Mouse (Mus musculus) kidney, embryonic 16.5 days (tissue): ENCODE results near the gene Robo3. TPM values are rescaled to one million over a fixed set of nuclear protein-coding genes. Genes with fewer than 3 reads are reported as not detected.

Experiments
- ATAC-seq: fragments of 200-750 bp; cut with Nextera tagmentation; 2 replicates; pipeline ENCODE4 v1.8.0; 2017; ENCODE audit warnings: moderate TSS enrichment; ENCODE audit not compliant: low FRiP score, low TSS enrichment
- H3K27ac ChIP-seq: fragments of 300-500 bp; sonication (generic); 2 replicates; pipeline ENCODE4 v1.5.1; 2014; ENCODE audit warnings: low read length
- H3K27me3 ChIP-seq: fragments of 300-500 bp; sonication (generic); 2 replicates; pipeline ENCODE4 v1.6.1; 2014; ENCODE audit warnings: low read length, control low read depth, mixed read lengths; ENCODE audit not compliant: insufficient read depth
- H3K36me3 ChIP-seq: fragments of 300-500 bp; sonication (generic); 2 replicates; pipeline ENCODE4 v1.6.1; 2014; ENCODE audit warnings: low read length, control low read depth, mixed read lengths; ENCODE audit not compliant: insufficient read depth
- H3K4me1 ChIP-seq: fragments of 300-500 bp; sonication (generic); 2 replicates; pipeline ENCODE4 v1.6.1; 2014; ENCODE audit warnings: low read length, control low read depth, mixed read lengths; ENCODE audit not compliant: insufficient read depth
- H3K4me2 ChIP-seq: fragments of 300-500 bp; sonication (generic); replicated peaks from 2 replicates; pipeline ENCODE4 v1.6.1; 2014; ENCODE audit warnings: low read depth, low read length
- H3K4me3 ChIP-seq: fragments of 300-500 bp; sonication (generic); 2 replicates; pipeline ENCODE4 v1.5.1; 2014; ENCODE audit warnings: mild to moderate bottlenecking, low read length
- H3K9ac ChIP-seq: fragments of 300-500 bp; sonication (generic); replicated peaks from 2 replicates; pipeline ENCODE4 v1.6.1; 2014; ENCODE audit warnings: low read length
- H3K9me3 ChIP-seq: fragments of 300-500 bp; sonication (generic); 2 replicates; pipeline ENCODE4 v1.6.1; 2016; ENCODE audit warnings: low read length, control low read depth
- WGBS: fragments of 180-500 bp; shearing (Covaris S2); extraction: QIAGEN DNeasy Blood & Tissue Kit; methylation state at CpG from one replicate; pipeline ENCODE4 v1.1.7; 2014; 5-methylcytosine and 5-hydroxymethylcytosine counted together
- polyA plus RNA-seq: library from polyadenylated mRNA; unstranded; fragments of >200 nt; fragmentation: Nextera tagmentation; extraction: Ambion mirVana; gene quantifications from 2 replicates; pipeline ENCODE4 v1.2.1, GENCODE M21; 2015

Robo3 gene
- polyA plus RNA-seq, 1 experiment from 2014 or later = 0.29 TPM

GRCm38 (mm10) chr9:37390891-37391290, 42.2 kb downstream of the Robo3 start:
- Histone ChIP-seq H3K4me3 (no peak overlapping the region), H3K27ac (no peak overlapping the region), H3K9me3 (no peaks in the 10 kb centered on the region), H3K4me2 (no peak overlapping the region), H3K27me3 (peaks cover 7% of the 10 kb centered on the region), H3K36me3 (no peaks in the 10 kb centered on the region), H3K4me1 (no peaks in the 10 kb centered on the region), H3K9ac (no peak overlapping the region)
- ATAC-seq = no peak
- WGBS = 84% methylated on average over 2 of the region's 2 CpGs

DNA sequence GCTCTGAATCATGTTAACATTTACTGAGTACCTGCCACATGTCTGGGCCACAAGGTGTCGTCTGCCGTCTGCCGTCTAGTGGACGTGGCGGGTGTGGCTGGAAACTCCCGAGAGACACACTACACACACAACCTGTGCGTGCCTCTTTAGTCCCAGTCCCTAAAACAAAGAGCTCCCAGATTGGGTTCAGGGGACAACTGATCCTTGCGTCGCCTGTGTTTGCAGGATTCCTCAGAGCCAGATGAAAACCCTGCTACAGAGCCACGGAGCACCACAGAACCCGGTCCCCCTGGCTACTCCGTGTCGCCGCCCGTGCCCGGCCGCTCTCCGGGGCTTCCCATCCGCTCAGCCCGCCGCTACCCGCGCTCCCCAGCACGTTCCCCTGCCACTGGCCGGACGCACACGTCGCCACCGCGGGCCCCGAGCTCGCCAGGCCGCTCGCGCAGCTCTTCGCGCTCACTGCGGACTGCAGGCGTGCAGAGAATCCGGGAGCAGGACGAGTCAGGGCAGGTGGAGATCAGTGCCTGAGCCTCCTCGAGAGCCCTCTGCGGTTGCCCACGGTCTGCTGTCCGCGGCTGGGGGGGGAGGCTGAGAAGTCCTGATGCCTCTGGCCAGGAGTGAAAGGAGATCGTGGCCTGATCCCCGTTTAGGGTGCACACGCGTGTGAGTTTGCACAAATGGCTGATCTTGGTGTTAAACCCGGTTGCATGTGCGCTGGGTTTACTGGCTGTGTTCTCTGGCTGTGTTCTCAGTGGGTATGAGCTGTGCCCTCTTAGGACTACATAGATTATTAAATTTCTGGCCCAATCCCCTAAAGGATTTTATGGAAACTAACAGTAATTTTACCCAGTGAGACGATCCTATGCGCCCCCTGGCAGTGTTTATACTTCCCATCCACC, 48.5 kb downstream of the Robo3 start:
- peak overlapping the region; percentile 88 for H3K4me2 ChIP-seq
- 6% methylated on average over 54 of the region's 54 CpGs for WGBS
- H3K27me3 ChIP-seq = peaks cover 33% of the 10 kb centered on the region
- no peaks in the 10 kb centered on the region for H3K36me3 ChIP-seq
- no peaks in the 10 kb centered on the region for H3K9me3 ChIP-seq
- ATAC-seq = peak; percentile 88
- no peak overlapping the region for H3K27ac ChIP-seq
- H3K9ac ChIP-seq = peak overlapping the region; percentile 74
- peaks cover 6% of the 10 kb centered on the region; the same call in 1 of the 2 replicates for H3K4me1 ChIP-seq
- peak overlapping the region; percentile 50 for H3K4me3 ChIP-seq

GRCm38 (mm10) chr9:37383161-37383560, 49.9 kb downstream of the Robo3 start:
- no peaks in the 10 kb centered on the region for H3K36me3 ChIP-seq
- H3K9ac ChIP-seq = no peak overlapping the region
- H3K4me3 ChIP-seq = no peak overlapping the region
- no peak overlapping the region for H3K4me2 ChIP-seq
- WGBS = 94% methylated on average over 6 of the region's 6 CpGs
- no peak overlapping the region for H3K27ac ChIP-seq
- H3K27me3 ChIP-seq = peaks cover 33% of the 10 kb centered on the region
- H3K9me3 ChIP-seq = no peaks in the 10 kb centered on the region
- peaks cover 6% of the 10 kb centered on the region; the same call in 1 of the 2 replicates for H3K4me1 ChIP-seq
- ATAC-seq = no peak

DNA sequence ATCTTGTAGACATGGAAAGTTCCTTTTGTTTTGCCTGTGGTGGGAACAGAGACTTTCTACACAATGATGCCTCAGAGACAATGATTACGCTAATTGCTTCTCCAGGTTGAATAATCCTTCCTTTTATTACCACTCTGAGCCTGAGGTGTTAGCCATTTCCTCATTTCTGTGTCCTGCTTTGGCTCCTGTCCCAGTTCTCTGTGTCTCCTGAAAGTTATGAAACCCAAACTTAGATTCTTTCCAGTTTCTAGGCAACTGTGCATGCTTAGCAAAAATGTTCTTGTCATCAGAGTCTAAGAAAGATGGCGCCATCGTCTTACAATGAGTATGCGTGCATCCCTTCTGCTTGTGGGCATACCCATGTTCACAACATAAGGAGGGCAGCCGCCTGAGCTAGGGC, 57.3 kb downstream of the Robo3 start:
- Histone ChIP-seq H3K27ac (no peak overlapping the region), H3K36me3 (no peaks in the 10 kb centered on the region), H3K9me3 (no peaks in the 10 kb centered on the region), H3K4me1 (peaks cover 2% of the 10 kb centered on the region; the same call in 1 of the 2 replicates), H3K27me3 (no peaks in the 10 kb centered on the region), H3K4me3 (no peak overlapping the region), H3K9ac (no peak overlapping the region), H3K4me2 (no peak overlapping the region)
- no peak for ATAC-seq
- WGBS = 90% methylated on average over 5 of the region's 5 CpGs

DNA sequence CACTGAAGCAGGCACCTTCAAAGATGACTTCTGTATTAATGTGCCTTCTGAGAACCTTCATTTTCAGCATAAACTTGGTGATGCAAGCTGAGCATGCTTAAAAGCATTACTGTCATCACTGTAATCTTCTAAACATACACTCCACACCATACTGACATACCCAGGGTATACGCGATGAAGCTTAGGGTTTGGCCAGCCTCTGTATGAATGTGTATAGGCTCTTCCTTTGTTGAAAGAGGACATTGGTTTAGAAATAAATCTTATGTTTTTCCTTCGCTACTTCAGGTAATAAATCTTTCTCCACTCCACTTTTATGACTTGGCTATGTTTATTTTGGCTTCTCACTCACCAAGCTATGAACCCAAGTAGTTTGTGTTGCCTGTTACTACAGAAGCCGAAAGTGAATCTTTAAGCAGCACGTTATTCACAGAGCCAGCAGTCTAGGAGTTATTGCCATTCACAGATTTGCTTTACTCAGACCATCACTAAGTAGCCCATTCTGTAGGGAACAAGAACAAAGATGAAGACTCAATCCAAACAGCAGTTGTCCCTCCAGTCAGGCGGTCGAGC, 61.7 kb downstream of the Robo3 start:
- Histone ChIP-seq H3K9me3 (no peaks in the 10 kb centered on the region), H3K9ac (no peak overlapping the region), H3K27me3 (no peaks in the 10 kb centered on the region), H3K36me3 (no peaks in the 10 kb centered on the region), H3K4me3 (no peak overlapping the region), H3K4me2 (no peak overlapping the region), H3K27ac (no peak overlapping the region), H3K4me1 (peaks cover 2% of the 10 kb centered on the region; the same call in 1 of the 2 replicates)
- 41% methylated on average over 7 of the region's 7 CpGs for WGBS
- peak; percentile 78; the same call in 1 of the 2 replicates for ATAC-seq

- H3K9ac ChIP-seq = no peak overlapping the region
- no peak overlapping the region for H3K4me2 ChIP-seq
- peak overlapping the region; percentile 51; the same call in 1 of the 2 replicates for H3K27ac ChIP-seq
- H3K9me3 ChIP-seq = no peaks in the 10 kb centered on the region
- H3K27me3 ChIP-seq = no peaks in the 10 kb centered on the region
- no peak overlapping the region for H3K4me3 ChIP-seq
- H3K4me1 ChIP-seq = peaks cover 2% of the 10 kb centered on the region; the same call in 1 of the 2 replicates
- WGBS = 76% methylated on average over 8 of the region's 8 CpGs
- H3K36me3 ChIP-seq = no peaks in the 10 kb centered on the region
- peak; percentile 46; the same call in 1 of the 2 replicates for ATAC-seq
These were observed 64.2 kb downstream of the Robo3 start for GRCm38 (mm10) chr9:37368860-37369259.

- Histone ChIP-seq H3K9me3 (no peaks in the 10 kb centered on the region), H3K27ac (peak overlapping the region; percentile 51), H3K4me1 (peaks cover 2% of the 10 kb centered on the region; the same call in 1 of the 2 replicates), H3K27me3 (no peaks in the 10 kb centered on the region), H3K9ac (no peak overlapping the region), H3K36me3 (no peaks in the 10 kb centered on the region), H3K4me3 (no peak overlapping the region), H3K4me2 (no peak overlapping the region)
- peak; percentile 35; the same call in 1 of the 2 replicates for ATAC-seq
- 58% methylated on average over 11 of the region's 11 CpGs for WGBS
These were observed 64.8 kb downstream of the Robo3 start for GRCm38 (mm10) chr9:37368081-37368830.

- Histone ChIP-seq H3K27me3 (no peaks in the 10 kb centered on the region), H3K9me3 (no peaks in the 10 kb centered on the region), H3K4me2 (no peak within 1 kb of the TSS), H3K9ac (no peak within 1 kb of the TSS), H3K27ac (peak within 1 kb of the TSS; percentile 25; the same call in 1 of the 2 replicates), H3K4me1 (peaks cover 2% of the 10 kb centered on the region; the same call in 1 of the 2 replicates), H3K4me3 (no peak within 1 kb of the TSS), H3K36me3 (no peaks in the 10 kb centered on the region)
- ATAC-seq = no peak
- WGBS = 89% methylated on average over 17 of the region's 17 CpGs
These were observed 65.6 kb downstream of the Robo3 start, which contains the start of gene Hepacam for GRCm38 (mm10) chr9:37367301-37368080. Hepacam (plus strand) TSS chr9:37367351.

DNA sequence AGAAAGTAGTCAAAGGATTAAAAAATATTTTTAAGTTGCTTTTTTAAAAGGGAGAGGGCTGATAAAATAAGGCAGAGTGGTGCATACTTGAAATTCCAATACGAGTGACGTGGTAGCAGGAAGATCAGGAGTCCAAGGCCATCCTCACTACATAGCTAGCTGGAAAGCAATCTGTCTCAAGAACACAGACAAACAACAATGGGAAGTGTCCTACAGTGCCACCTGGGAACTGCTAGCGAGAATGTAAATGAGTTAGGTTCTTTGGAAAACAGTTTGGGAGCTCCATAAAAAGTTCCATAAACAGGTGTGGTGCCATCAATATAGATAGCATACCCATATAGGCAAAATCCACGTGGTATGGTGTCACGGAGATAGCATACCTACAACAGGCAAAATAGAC, 67.3 kb downstream of the Robo3 start:
- no peak overlapping the region for H3K4me2 ChIP-seq
- ATAC-seq = no peak
- WGBS = 68% methylated on average over 5 of the region's 5 CpGs
- no peak overlapping the region for H3K27ac ChIP-seq
- no peak overlapping the region for H3K4me3 ChIP-seq
- no peaks in the 10 kb centered on the region for H3K36me3 ChIP-seq
- no peaks in the 10 kb centered on the region for H3K27me3 ChIP-seq
- H3K9me3 ChIP-seq = no peaks in the 10 kb centered on the region
- H3K9ac ChIP-seq = no peak overlapping the region
- no peaks in the 10 kb centered on the region for H3K4me1 ChIP-seq
